8 mouse cellular contexts compared by ENCODE assay signal in the genomic region with DNA sequence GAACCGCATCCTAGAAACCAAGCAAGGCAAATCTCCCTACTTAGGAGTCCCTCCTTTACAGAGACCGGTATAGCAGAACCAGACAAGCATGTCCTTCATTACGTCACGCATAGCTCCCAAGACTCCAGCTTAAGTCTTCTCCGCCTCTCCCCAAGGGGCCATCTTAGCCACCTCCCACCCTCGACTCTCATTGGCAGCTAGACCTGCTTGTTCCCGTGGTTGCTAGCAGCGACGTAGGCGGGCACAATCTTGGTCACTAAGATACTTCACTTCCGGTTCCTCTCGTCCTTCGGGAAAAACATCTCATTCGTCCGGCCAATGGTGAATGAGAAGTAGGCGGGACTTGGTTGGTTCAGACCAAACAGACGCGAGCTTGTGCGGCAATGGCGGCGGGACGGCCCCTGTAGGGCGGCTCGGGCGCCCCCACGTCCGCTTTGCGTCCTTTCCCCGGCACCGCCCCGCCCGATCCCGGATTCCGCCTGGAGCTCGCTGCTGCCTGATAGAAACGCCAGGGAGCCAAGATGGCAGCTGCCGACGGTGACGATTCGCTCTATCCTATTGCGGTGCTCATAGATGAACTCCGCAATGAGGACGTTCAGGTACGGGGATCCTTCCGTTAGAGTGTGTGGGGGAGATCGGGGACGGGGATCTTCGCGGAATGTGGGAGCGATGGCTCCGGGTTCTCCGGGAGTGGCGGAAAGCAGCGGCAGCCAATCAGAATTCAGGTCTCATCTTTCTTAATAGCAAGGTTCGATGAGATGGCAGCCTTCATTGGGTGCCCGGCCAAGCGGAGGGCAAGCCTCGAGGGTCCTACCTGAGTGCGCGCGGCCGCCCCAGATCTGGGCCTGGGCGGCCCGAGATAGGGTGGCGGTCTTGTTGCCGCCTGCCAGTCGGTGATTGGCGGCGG. TPM values are rescaled to one million over a fixed set of nuclear protein-coding genes. Genes with fewer than 3 reads are reported as not detected.
DNase-seq lines count a peak whose midpoint lies in the region; ATAC-seq and TF ChIP-seq lines count a peak whose summit lies in the region.

TSS of gene Ppp2r1a (plus strand) at position 327 of the 907 bp plus-strand sequence.

- under 1% methylated on average over 69 of the region's 69 CpGs for WGBS in forebrain, embryonic 13.5 days
- WGBS in large intestine, adult 2 months: under 1% methylated on average over 69 of the region's 69 CpGs
- under 1% methylated on average over 69 of the region's 69 CpGs for WGBS in liver, postnatal 0 days (ENCODE audit: insufficient replicate concordance)
- WGBS in neural tube, embryonic 14.5 days: under 1% methylated on average over 69 of the region's 69 CpGs

- DNase-seq in heart, postnatal 10 days: peak; percentile 100
- DNase-seq in large intestine, adult 2 months (ENCODE audit: low read depth, low spot score): peak; percentile 99
- peak; percentile 96 for DNase-seq in liver, postnatal 0 days
- DNase-seq in testis, postnatal 10 days (ENCODE audit: low spot score): peak; percentile 97

- no peaks in the 10 kb centered on the region for H3K9me3 ChIP-seq in ES-Bruce4 (replicated peaks; ENCODE audit: control insufficient read depth, insufficient read depth, low read length, poor library complexity, severe bottlenecking)
- no peaks in the 10 kb centered on the region for H3K9me3 ChIP-seq in forebrain, embryonic 13.5 days (replicated peaks)
- no peaks in the 10 kb centered on the region for H3K9me3 ChIP-seq in liver, postnatal 0 days (ENCODE audit: low read length)
- H3K9me3 ChIP-seq in neural tube, embryonic 14.5 days (ENCODE audit: control insufficient read depth, low read length): no peaks in the 10 kb centered on the region

- no peaks in the 10 kb centered on the region for H3K36me3 ChIP-seq in ES-Bruce4 (ENCODE audit: control insufficient read depth, insufficient read depth, low read length, poor library complexity, severe bottlenecking)
- H3K36me3 ChIP-seq in forebrain, embryonic 13.5 days (ENCODE audit: poor library complexity, severe bottlenecking): no peaks in the 10 kb centered on the region
- 0 out of 2 replicates have a peak, but pooled peaks cover 2% of the 10 kb centered on the region for H3K36me3 ChIP-seq in liver, postnatal 0 days (replicated peaks; ENCODE audit: insufficient read depth, low read length)
- H3K36me3 ChIP-seq in neural tube, embryonic 14.5 days (ENCODE audit: control insufficient read depth, insufficient read depth, low read length): no peaks in the 10 kb centered on the region

- intact Hi-C loops in heart, postnatal 10 days (cut with DNase I): loop anchor here (10.0 kb wide), 2 partner anchors 510 to 590 kb away; partner anchors contain the start of genes Zfp51 and Zfp52

- peaks cover 1% of the 10 kb centered on the region for H3K4me1 ChIP-seq in ES-Bruce4 (ENCODE audit: control insufficient read depth, insufficient read depth, low read length)
- H3K4me1 ChIP-seq in forebrain, embryonic 13.5 days: peaks cover 46% of the 10 kb centered on the region
- peaks cover 22% of the 10 kb centered on the region for H3K4me1 ChIP-seq in liver, postnatal 0 days (ENCODE audit: insufficient read depth)
- peaks cover 23% of the 10 kb centered on the region for H3K4me1 ChIP-seq in neural tube, embryonic 14.5 days (ENCODE audit: control insufficient read depth, insufficient read depth, low read length)

- peak within 1 kb of the TSS; percentile 93 for H3K4me3 ChIP-seq in ES-Bruce4 (ENCODE audit: low read depth, low read length)
- H3K4me3 ChIP-seq in forebrain, embryonic 13.5 days: peak within 1 kb of the TSS; percentile 68
- peak within 1 kb of the TSS; percentile 90 for H3K4me3 ChIP-seq in liver, postnatal 0 days (ENCODE audit: low read depth, low read length)
- H3K4me3 ChIP-seq in neural tube, embryonic 14.5 days (ENCODE audit: low read depth, low read length): peak within 1 kb of the TSS; percentile 76

- H3K9ac ChIP-seq in ES-Bruce4 (ENCODE audit: low read depth, poor library complexity, severe bottlenecking): peak within 1 kb of the TSS; percentile 83
- H3K9ac ChIP-seq in forebrain, embryonic 13.5 days: peak within 1 kb of the TSS; percentile 83
- H3K9ac ChIP-seq in liver, postnatal 0 days (replicated peaks): peak within 1 kb of the TSS; percentile 86
- peak within 1 kb of the TSS; percentile 84 for H3K9ac ChIP-seq in neural tube, embryonic 14.5 days (replicated peaks; ENCODE audit: low read depth, low read length)

- peak within 1 kb of the TSS; percentile 81 for H3K27ac ChIP-seq in ES-Bruce4 (ENCODE audit: insufficient read depth, low read length)
- H3K27ac ChIP-seq in forebrain, embryonic 13.5 days: peak within 1 kb of the TSS; percentile 98
- H3K27ac ChIP-seq in liver, postnatal 0 days (ENCODE audit: low read depth): peak within 1 kb of the TSS; percentile 98
- peak within 1 kb of the TSS; percentile 99 for H3K27ac ChIP-seq in neural tube, embryonic 14.5 days (ENCODE audit: low read depth, low read length)

- no peak for TF ChIP-seq CTCF in ES-Bruce4 (IDR thresholded peaks at IDR 0.05; ENCODE audit: low read depth, low read length)
- TF ChIP-seq CTCF in liver, postnatal 0 days (IDR thresholded peaks at IDR 0.05; ENCODE audit: low read depth): peak; percentile 29; the same call in 1 of the 2 replicates

- peak; percentile 99 for ATAC-seq in cerebellum, adult (ENCODE audit: insufficient number of reproducible peaks, low FRiP score, low TSS enrichment)
- peak; percentile 99 for ATAC-seq in forebrain, embryonic 13.5 days
- peak; percentile 97 for ATAC-seq in liver, postnatal 0 days
- peak; percentile 98 for ATAC-seq in neural tube, embryonic 14.5 days (ENCODE audit: low read depth)

- peak within 1 kb of the TSS; percentile 79 for H3K4me2 ChIP-seq in forebrain, embryonic 13.5 days
- H3K4me2 ChIP-seq in liver, postnatal 0 days (ENCODE audit: low read depth, low read length): peak within 1 kb of the TSS; percentile 85
- H3K4me2 ChIP-seq in neural tube, embryonic 14.5 days (ENCODE audit: low read depth, low read length): peak within 1 kb of the TSS; percentile 67

- TF ChIP-seq EP300 in ES-Bruce4 (IDR thresholded peaks at IDR 0.05; ENCODE audit: insufficient read depth, low read depth, low read length): no peak
- no peak; the same call in 1 of the 2 replicates for TF ChIP-seq EP300 in liver, postnatal 0 days (IDR thresholded peaks at IDR 0.05; ENCODE audit: low read depth)

- no peaks in the 10 kb centered on the region for H3K27me3 ChIP-seq in ES-Bruce4 (ENCODE audit: control insufficient read depth, insufficient read depth, low read length, poor library complexity, severe bottlenecking)
- no peaks in the 10 kb centered on the region for H3K27me3 ChIP-seq in forebrain, embryonic 13.5 days
- H3K27me3 ChIP-seq in liver, postnatal 0 days (ENCODE audit: insufficient read depth, low read length): no peaks in the 10 kb centered on the region
- H3K27me3 ChIP-seq in neural tube, embryonic 14.5 days (ENCODE audit: control insufficient read depth, insufficient read depth, low read length): no peaks in the 10 kb centered on the region

- peak; percentile 60 for TF ChIP-seq POLR2A in ES-Bruce4 (IDR thresholded peaks at IDR 0.05; ENCODE audit: insufficient read depth, low read length)

RNA-seq across cellular contexts. Expression of gene Ppp2r1a, which starts in this region (rescaled TPM):
- 253 and 280 TPM in 2 replicates for polyA plus RNA-seq in ES-Bruce4 (2011; ENCODE audit: insufficient read depth, insufficient read length, low read depth, missing spikeins)
- polyA plus RNA-seq in forebrain, embryonic 13.5 days (2015; fragmentation: Nextera tagmentation; extraction: Ambion mirVana): 517 and 579 TPM in 2 replicates
- 100 to 1,000 TPM; 266 TPM for total RNA-seq in heart, postnatal 10 days (2021)
- 174 TPM in 2 replicates for polyA plus RNA-seq in large intestine, adult 2 months (2012; rRNA removed)
- polyA plus RNA-seq in liver, postnatal 0 days (2015; fragmentation: Nextera tagmentation; extraction: Ambion mirVana): 63.8 and 65.8 TPM in 2 replicates
- polyA plus RNA-seq in neural tube, embryonic 14.5 days (2014; fragmentation: Nextera tagmentation; extraction: Ambion mirVana): 808 and 850 TPM in 2 replicates

Comparison
In these comparisons a context has a peak if more than half of its experiments do, and no peak if none do; other contexts are left out.
1. Peak in every context shown above with its lines: DNase-seq, ATAC-seq, H3K4me3 ChIP-seq and H3K27ac ChIP-seq.